Mouse (Mus musculus): ENCODE measurements around the gene Fmnl2. TPM values are rescaled to one million over a fixed set of nuclear protein-coding genes. Genes with fewer than 3 reads are reported as not detected.

The Fmnl2 gene
- polyA plus RNA-seq, 1 experiment from 2014 or later, result 0.64 TPM

- Histone ChIP-seq H3K9me3 (replicated peaks) (no peaks in the 10 kb centered on the region), H3K27ac (no peak overlapping the region), H3K4me3 (no peak overlapping the region), H3K9ac (no peak overlapping the region), H3K36me3 (no peaks in the 10 kb centered on the region), H3K27me3 (replicated peaks) (no peaks in the 10 kb centered on the region), H3K4me2 (no peak overlapping the region), H3K4me1 (no peaks in the 10 kb centered on the region)
- 45% methylated on average over 3 of the region's 3 CpGs for WGBS (ENCODE audit: insufficient replicate concordance)
- ATAC-seq, result no peak
Measured at GRCm38 (mm10) chr2:52927381-52927780, 69.7 kb downstream of the Fmnl2 start.

- ATAC-seq, result no peak
- WGBS (ENCODE audit: insufficient replicate concordance), result 52% methylated on average over 10 of the region's 10 CpGs
Measured at GRCm38 (mm10) chr2:52927858-52928301, 70.2 kb downstream of the Fmnl2 start.

GRCm38 (mm10) chr2:52928401-52928800 lies 70.7 kb downstream of the Fmnl2 start:
- no peak for ATAC-seq
- H3K4me2 ChIP-seq, result no peak overlapping the region
- no peak overlapping the region for H3K27ac ChIP-seq
- no peaks in the 10 kb centered on the region for H3K9me3 ChIP-seq (replicated peaks)
- H3K27me3 ChIP-seq (replicated peaks), result no peaks in the 10 kb centered on the region
- H3K4me3 ChIP-seq, result no peak overlapping the region
- 60% methylated on average over 3 of the region's 3 CpGs for WGBS (ENCODE audit: insufficient replicate concordance)
- H3K36me3 ChIP-seq, result no peaks in the 10 kb centered on the region
- no peak overlapping the region for H3K9ac ChIP-seq
- no peaks in the 10 kb centered on the region for H3K4me1 ChIP-seq

More at GRCm38 (mm10) chr2:52927858-52928301, 70.2 kb downstream of the Fmnl2 start:
- Histone ChIP-seq H3K4me2 (no peak overlapping the region), H3K27me3 (replicated peaks) (no peaks in the 10 kb centered on the region), H3K9me3 (replicated peaks) (no peaks in the 10 kb centered on the region), H3K27ac (no peak overlapping the region), H3K4me1 (no peaks in the 10 kb centered on the region), H3K4me3 (no peak overlapping the region), H3K9ac (no peak overlapping the region), H3K36me3 (no peaks in the 10 kb centered on the region)

GRCm38 (mm10) chr2:52930106-52930868 lies 72.6 kb downstream of the Fmnl2 start:
- WGBS (ENCODE audit: insufficient replicate concordance), result 55% methylated on average over 5 of the region's 5 CpGs
- H3K27ac ChIP-seq, result no peak overlapping the region
- no peaks in the 10 kb centered on the region for H3K4me1 ChIP-seq
- H3K4me3 ChIP-seq, result no peak overlapping the region
- H3K9ac ChIP-seq, result no peak overlapping the region
- ATAC-seq, result no peak
- H3K36me3 ChIP-seq, result no peaks in the 10 kb centered on the region
- H3K27me3 ChIP-seq (replicated peaks), result no peaks in the 10 kb centered on the region
- no peak overlapping the region for H3K4me2 ChIP-seq
- H3K9me3 ChIP-seq (replicated peaks), result no peaks in the 10 kb centered on the region

- Histone ChIP-seq H3K4me1 (no peaks in the 10 kb centered on the region), H3K4me3 (no peak overlapping the region), H3K27me3 (replicated peaks) (no peaks in the 10 kb centered on the region), H3K4me2 (no peak overlapping the region), H3K36me3 (no peaks in the 10 kb centered on the region), H3K9ac (no peak overlapping the region), H3K9me3 (replicated peaks) (no peaks in the 10 kb centered on the region), H3K27ac (no peak overlapping the region)
- 70% methylated on average over 2 of the region's 2 CpGs for WGBS (ENCODE audit: insufficient replicate concordance)
- ATAC-seq, result no peak
Measured at GRCm38 (mm10) chr2:52931315-52931714, 73.7 kb downstream of the Fmnl2 start.

DNA sequence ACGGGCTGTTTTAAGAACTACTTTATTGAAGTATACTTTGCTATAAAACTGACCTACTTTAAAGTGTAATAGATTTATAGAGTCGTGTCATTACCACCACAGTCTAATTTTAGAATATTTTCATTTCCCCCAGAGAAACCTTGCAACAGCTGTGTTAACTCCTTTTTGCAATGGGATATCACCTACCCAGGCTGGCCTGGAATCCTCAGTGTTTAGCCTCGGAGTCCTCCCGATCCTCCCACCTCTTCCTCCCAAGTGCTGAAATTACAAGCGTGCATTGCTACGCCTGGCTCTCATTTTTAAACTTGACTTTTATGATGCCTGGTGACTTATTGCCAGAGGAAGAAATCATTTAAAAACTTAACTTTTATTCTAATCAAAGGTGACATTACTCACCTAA lies 78.2 kb downstream of the Fmnl2 start:
- no peaks in the 10 kb centered on the region for H3K27me3 ChIP-seq (replicated peaks)
- no peak for ATAC-seq
- no peak overlapping the region for H3K4me2 ChIP-seq

GRCm38 (mm10) chr2:52938351-52939074 lies 80.9 kb downstream of the Fmnl2 start:
- ATAC-seq, result no peak
- H3K36me3 ChIP-seq, result no peaks in the 10 kb centered on the region
- H3K4me1 ChIP-seq, result peaks cover 3% of the 10 kb centered on the region; the same call in 1 of the 2 replicates
- H3K4me3 ChIP-seq, result no peak overlapping the region
- no peak overlapping the region for H3K27ac ChIP-seq
- no peaks in the 10 kb centered on the region for H3K9me3 ChIP-seq (replicated peaks)
- no peaks in the 10 kb centered on the region for H3K27me3 ChIP-seq (replicated peaks)
- H3K4me2 ChIP-seq, result no peak overlapping the region
- 34% methylated on average over 6 of the region's 6 CpGs for WGBS (ENCODE audit: insufficient replicate concordance)
- H3K9ac ChIP-seq, result no peak overlapping the region

More for the DNA sequence above, 78.2 kb downstream of the Fmnl2 start:
- Histone ChIP-seq H3K9ac (no peak overlapping the region), H3K4me1 (peaks cover 3% of the 10 kb centered on the region; the same call in 1 of the 2 replicates), H3K9me3 (replicated peaks) (no peaks in the 10 kb centered on the region), H3K27ac (no peak overlapping the region), H3K36me3 (no peaks in the 10 kb centered on the region), H3K4me3 (no peak overlapping the region)
- 76% methylated on average over 6 of the region's 6 CpGs for WGBS (ENCODE audit: insufficient replicate concordance)

- Histone ChIP-seq H3K9me3 (replicated peaks) (no peaks in the 10 kb centered on the region), H3K4me2 (no peak overlapping the region), H3K9ac (no peak overlapping the region), H3K36me3 (no peaks in the 10 kb centered on the region), H3K27ac (no peak overlapping the region), H3K4me1 (peaks cover 6% of the 10 kb centered on the region; the same call in 1 of the 2 replicates), H3K4me3 (no peak overlapping the region), H3K27me3 (replicated peaks) (no peaks in the 10 kb centered on the region)
- no peak for ATAC-seq
- WGBS (ENCODE audit: insufficient replicate concordance), result 50% methylated on average over 9 of the region's 9 CpGs
Measured at GRCm38 (mm10) chr2:52943644-52944423, 86.2 kb downstream of the Fmnl2 start.

- ATAC-seq, result no peak
- Histone ChIP-seq H3K9ac (no peak overlapping the region), H3K36me3 (no peaks in the 10 kb centered on the region), H3K27ac (no peak overlapping the region), H3K9me3 (replicated peaks) (no peaks in the 10 kb centered on the region), H3K27me3 (replicated peaks) (no peaks in the 10 kb centered on the region), H3K4me2 (no peak overlapping the region), H3K4me3 (no peak overlapping the region), H3K4me1 (0 out of 2 replicates have a peak, but pooled peaks cover 4% of the 10 kb centered on the region)
- WGBS (ENCODE audit: insufficient replicate concordance), result 76% methylated on average over 5 of the region's 5 CpGs
Measured at GRCm38 (mm10) chr2:52944594-52944993, 86.9 kb downstream of the Fmnl2 start.

GRCm38 (mm10) chr2:52946074-52946473 lies 88.4 kb downstream of the Fmnl2 start:
- WGBS (ENCODE audit: insufficient replicate concordance), result 62% methylated on average over 2 of the region's 2 CpGs
- no peak for ATAC-seq

DNA sequence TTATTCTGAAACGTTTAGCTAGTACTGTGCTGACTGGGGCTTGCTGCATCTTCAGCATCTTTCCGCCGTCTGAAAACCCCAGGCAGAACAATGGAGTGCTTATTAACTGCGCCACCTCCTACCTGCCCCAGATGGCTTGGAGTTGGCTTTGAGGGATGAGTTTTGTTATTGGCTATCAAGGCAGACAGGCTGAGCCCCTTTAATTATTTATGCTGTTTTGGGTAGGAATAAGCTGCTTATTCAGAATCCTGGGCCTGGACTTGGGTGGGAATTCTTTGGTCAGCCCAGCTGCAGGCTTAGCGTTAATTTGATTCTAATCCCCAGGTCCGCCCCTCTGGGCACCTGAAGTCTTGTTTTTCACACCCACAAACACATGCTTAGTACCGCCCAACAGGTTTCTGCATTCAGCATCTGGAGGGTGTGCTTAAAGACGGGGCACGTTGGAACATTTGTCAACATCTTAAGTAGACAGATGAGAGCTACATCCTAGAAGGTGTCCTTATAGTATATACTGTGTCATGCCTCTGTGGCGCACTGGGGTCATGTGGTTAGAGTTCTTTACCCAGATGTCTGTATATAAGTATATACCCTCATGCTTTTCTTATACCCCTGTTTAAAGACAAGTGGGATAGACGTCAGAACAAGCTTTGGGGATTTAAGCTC lies 89.0 kb downstream of the Fmnl2 start:
- WGBS (ENCODE audit: insufficient replicate concordance), result 75% methylated on average over 11 of the region's 11 CpGs
- Histone ChIP-seq H3K9ac (no peak overlapping the region), H3K27ac (no peak overlapping the region), H3K4me2 (no peak overlapping the region), H3K9me3 (replicated peaks) (no peaks in the 10 kb centered on the region), H3K36me3 (no peaks in the 10 kb centered on the region), H3K27me3 (replicated peaks) (no peaks in the 10 kb centered on the region), H3K4me3 (no peak overlapping the region), H3K4me1 (peaks cover 6% of the 10 kb centered on the region)
- no peak for ATAC-seq

More at GRCm38 (mm10) chr2:52946074-52946473, 88.4 kb downstream of the Fmnl2 start:
- H3K36me3 ChIP-seq, result no peaks in the 10 kb centered on the region
- no peak overlapping the region for H3K4me3 ChIP-seq
- no peaks in the 10 kb centered on the region for H3K9me3 ChIP-seq (replicated peaks)
- 0 out of 2 replicates have a peak, but pooled peaks cover 4% of the 10 kb centered on the region for H3K4me1 ChIP-seq
- no peak overlapping the region for H3K4me2 ChIP-seq
- no peak overlapping the region for H3K27ac ChIP-seq
- H3K9ac ChIP-seq, result no peak overlapping the region
- no peaks in the 10 kb centered on the region for H3K27me3 ChIP-seq (replicated peaks)

Measured in liver, embryonic 12.5 days (tissue).